Mouse (Mus musculus) gastrocnemius, postnatal 25 days (tissue): ENCODE measurements around the gene Clec12b. TPM values are rescaled to one million over a fixed set of nuclear protein-coding genes. Genes with fewer than 3 reads are reported as not detected.
"Not testable (repeated sequence)": the region's sequence is repeated elsewhere in the genome, so short reads cannot be mapped to it uniquely, and the experiment has no call there.

Experiments used
- DNase-seq: peaks from one replicate; pipeline ENCODE4 v3.0.0; 2022
- total RNA-seq, 2 experiments: library from RNA; stranded (reverse); gene quantifications; 1 replicate in 1 of 2; 2 replicates in 1 of 2; pipeline ENCODE4 v1.2.3; 2021

Clec12b gene
- total RNA-seq, 2 experiments from 2014 or later, result not detected

DNA sequence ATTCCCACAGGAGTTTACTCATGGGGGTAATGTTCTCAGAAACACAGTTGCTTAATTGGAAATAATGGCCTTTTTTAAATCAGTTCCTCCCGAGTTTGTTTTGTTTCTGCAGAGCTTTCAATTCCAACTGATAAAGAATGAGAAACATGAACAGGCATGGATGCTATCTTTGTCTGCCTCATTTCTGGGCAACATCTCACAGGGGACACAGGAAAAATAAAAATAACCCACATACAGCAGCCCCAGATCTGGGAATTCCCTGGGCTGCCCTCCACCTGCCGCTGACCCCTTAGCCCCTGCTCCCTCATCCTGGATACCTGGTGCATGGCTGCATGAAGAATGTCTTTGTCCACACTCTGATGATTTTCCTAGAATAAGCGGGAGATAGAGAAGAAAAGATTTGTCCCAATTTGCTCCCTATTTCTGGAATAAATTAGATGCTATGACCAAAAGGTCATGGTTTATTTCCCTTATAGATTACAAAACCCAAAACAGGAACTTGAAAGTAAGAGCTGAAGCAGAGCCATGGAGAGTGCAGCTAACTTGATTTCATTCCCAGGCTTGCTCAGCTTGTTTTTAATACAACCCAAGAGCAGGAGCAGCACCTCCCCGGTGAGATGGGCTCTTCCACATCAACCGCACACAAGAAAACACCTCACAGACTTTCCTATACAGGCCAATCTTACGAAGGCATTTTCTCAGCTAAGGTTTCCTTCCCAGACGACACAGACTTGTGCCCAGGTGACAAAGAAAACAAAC lies 16.1 kb downstream of the Clec12b start:
- no peak for DNase-seq

DNA sequence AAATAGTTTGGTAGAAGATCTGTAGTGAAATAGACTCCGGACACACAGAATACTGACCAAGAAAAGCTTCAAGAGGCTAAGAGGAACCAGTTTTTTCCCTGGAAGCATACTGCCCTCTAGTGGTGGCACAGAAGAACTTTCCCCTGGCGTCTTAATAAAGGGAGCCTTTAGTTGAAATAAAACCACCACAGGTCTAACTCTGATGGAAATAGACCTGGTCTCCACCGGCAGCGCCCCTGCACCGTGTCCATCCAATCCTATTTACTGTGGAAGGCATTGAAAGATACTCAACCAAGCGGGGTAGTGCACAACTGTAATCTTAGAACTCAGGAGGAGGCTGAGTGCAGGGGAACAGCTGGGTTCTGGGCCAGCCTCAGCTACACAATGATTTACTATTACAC lies 19.7 kb downstream of the Clec12b start:
- DNase-seq, result no peak

DNA sequence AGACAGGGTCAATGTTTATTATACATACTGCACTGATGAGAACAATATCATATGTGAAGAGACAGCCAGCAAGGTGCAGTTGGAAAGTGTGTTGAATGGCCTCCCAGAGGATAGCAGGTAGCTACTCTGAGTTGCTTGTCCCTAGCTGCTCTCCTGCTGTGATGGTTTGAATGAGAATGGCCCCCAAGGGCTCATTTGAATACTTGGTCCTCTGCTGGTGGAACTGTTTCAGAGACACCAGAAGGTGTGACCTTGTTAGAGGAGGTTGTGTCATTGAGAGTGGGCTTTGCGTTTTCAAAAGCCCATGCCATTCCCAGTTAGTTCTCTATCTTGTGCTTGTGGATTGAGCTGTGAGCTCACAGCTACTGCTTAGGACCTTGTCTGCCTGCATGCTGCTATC lies 21.7 kb downstream of the Clec12b start:
- DNase-seq, result no peak

DNA sequence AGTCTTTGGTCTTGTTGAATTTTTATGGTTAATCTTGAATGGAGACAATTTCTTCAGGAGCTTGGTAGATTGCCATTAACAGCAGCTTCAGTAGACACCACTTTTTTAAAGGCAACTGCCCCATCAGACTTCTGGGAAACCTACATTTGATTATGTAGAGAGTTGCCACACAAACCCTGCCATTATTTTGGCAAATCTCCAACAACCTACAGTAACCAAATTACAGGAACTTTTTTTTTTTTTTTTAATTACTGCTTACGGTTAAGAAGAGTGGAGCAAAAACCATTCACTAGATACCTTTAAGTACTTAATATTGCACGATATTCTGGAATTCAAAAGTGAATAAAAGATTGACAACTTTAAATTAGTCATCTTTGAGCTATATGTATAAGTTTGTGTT lies 26.2 kb downstream of the Clec12b start:
- no peak for DNase-seq

DNA sequence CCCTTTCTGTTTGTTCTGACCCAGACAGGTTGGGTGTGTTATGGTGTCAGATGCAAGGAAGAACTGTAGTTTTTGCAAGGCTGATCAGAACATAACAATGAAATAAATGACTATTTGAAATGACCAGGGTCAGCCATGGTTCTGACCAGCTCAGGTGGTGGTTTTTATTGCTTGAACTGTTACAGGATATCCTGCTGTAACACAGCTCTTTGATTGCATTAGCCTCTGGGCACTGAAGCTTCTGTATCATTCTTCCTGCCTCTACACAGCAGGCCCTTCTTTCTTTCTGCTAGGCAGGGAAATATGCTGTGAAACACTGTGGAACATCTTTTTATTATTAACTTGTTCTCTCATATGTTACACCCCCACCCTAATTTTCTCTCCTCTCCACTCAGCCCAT lies 29.2 kb downstream of the Clec12b start:
- DNase-seq, result no peak

DNA sequence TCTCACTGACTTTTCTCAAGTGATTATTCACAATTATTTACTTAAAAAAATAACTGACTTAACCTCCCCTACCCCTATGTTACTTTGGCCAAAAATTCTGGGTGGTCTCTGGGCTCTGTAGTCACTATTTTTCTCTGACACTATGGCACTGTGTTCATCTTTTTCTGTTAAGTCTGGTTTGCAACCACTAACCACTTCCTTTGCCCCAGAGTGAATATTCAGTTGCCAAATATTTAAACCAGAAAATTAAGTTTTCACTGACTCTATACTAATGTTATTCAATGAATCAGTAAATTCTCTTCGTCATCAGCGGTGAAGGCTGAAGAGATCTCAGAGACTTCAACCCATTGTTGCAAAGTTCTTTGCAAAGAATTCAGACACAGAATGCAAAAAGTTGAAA lies 29.9 kb downstream of the Clec12b start:
- no peak for DNase-seq

DNA sequence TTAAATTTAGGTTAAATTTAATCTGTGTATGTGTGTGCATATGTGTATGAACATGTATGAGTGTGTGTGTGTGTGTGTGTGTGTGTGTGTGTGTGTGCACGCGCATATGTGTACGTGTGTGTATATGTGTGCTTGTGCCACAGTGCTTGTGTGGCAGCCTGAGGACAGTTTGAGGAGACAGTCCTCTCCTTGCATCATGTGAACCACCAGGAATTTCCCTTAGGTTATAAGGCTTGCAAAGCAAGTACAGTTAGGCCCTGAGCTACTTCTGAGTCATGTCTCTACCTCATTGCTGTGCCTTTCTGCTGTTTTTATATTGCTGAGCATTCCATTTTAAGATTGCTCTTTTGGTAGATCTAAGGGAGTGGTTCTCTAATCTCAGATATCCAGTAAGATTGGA lies 34.6 kb downstream of the Clec12b start:
- DNase-seq, result no peak

DNA sequence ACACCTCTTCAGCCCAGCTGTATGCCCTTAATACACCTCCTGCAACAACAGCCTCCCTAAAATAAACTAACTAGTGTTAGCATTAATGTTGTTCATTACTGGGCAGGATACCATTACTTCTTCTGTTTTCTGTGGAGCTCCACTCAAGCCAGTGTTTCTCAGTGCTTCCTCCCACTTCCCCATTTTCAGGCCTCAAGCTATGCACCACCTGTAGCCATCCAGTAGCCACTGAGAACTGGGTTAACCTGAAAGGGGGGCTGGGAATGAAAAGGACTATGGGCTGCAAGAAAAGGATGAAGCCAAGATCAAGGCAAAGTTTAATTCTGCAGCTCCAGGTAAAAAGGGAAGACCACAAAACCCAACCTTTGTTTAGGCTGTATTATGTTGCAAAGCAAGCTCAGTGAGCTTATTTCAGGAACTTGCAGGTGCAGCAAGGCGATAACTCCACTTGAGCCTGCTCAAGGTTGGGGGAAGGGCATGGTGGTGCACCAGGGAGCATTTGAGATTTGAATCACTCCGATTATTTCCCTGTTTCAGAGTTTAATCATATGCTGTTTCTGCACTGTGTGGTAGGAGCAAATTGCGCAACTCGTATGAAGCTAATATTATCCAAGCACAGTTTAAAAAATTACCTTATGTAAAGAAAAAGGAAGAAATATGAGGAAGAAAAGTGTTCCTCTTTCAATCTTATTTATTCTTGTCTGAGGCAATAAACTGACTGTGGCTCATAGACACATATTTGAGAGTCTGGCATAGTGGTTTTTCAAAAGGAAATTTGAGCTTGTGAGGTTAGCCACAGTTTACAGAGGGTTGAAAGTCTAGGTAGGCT lies 35.9 kb downstream of the Clec12b start:
- no peak for DNase-seq

DNA sequence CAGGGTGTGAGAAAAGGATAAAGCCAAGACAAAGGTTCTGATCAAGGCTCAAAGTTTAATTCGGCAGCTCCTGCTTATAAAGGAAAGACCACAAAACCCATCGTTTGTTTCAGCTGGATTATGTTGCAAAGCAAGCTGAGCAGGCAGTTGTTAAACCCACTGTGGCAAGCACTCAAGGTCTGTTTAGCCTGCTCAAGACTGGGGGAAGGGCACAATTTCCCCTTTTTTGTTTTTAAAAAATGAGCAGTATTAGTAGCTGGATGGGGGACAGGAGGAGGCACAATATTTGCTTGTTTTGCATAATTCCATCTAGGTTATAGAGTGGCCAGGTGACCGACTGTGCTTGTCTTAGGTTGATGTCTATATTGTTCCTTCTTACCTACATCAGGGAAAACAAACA lies 41.3 kb downstream of the Clec12b start:
- DNase-seq, result no peak

DNA sequence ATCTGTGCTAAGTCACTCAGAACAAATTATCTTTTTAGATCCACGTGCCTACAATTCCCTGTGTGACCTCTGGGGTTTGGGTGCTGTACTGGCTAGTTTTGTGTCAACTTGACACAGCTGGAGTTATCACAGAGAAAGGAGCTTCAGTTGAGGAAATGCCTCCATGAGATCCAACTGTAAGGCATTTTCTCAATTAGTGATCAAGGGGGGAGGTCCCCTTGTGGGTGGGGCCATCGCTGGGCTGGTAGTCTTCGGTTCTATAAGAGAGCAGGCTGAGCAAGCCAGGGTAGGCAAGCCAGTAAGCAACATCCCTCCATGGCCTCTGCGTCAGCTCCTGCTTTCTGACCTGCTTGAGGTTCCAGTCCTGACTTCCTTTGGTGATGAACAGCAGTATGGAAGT lies 43.3 kb downstream of the Clec12b start, which contains the start of gene Clec12a:
TSS of gene Clec12a (plus strand) at position 301 of the 400 bp plus-strand sequence.
- DNase-seq, result not testable (repeated sequence)

DNA sequence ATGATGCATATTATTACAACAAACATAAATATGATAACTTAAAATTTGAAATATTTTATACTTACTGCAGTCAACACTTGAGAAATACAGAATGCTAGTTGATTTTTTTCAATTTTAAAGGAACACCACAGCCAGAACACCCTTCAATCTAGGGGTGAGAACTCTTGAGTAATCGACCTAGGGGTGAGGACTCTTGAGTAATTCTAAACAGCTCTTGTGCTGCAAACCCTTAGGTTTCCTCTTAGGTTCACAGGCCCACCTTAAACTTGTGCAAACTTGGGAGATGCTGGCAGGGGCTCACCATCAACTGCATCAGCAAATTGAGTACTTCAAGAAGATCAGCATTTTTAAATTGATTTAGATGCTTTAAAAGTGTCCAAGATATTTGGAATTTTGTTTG lies 47.9 kb downstream of the Clec12b start:
- no peak for DNase-seq

DNA sequence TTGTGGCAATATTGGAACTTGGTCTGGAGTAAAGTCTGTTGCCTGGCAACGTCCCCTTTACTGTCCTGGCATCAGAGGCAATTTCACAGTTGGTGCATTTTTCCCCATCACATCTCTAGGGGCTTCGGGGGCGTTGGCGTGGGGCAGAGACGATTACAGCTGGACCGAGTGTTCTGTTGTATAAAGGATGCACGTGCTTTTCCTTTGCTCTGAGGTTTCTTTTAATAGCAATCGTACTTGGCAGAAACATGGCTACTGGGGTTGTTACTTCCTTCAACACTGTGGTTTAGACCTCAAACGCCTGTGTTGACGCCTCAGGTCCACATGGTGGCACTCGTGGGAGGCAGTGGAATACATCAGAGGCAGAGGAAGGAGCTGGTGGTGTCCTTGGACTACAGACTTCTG lies 52.0 kb downstream of the Clec12b start:
- peak; percentile 21 for DNase-seq

DNA sequence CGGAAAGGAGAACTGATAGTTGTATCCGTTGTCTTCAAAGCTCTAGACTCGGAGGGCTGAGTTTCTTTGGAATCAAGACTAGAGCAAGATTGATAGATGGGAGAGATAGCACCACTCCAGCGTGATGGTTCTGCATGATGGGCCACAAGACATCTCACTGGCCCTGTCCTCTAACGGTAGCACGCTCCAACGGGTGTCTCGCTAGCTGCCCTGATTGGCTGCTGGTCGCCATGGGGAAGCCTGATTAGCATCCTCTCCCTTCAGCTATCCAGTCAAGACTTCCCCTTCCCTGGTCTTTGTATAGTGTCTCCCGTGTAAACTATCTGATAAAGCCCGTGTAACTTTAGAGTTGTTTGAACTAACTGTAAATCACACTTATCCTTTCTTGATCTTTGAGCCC lies 54.1 kb downstream of the Clec12b start, which contains the start of gene 4922502D21Rik:
TSS of gene 4922502D21Rik (minus strand) at position 187 of the 400 bp plus-strand sequence.
- no peak for DNase-seq

DNA sequence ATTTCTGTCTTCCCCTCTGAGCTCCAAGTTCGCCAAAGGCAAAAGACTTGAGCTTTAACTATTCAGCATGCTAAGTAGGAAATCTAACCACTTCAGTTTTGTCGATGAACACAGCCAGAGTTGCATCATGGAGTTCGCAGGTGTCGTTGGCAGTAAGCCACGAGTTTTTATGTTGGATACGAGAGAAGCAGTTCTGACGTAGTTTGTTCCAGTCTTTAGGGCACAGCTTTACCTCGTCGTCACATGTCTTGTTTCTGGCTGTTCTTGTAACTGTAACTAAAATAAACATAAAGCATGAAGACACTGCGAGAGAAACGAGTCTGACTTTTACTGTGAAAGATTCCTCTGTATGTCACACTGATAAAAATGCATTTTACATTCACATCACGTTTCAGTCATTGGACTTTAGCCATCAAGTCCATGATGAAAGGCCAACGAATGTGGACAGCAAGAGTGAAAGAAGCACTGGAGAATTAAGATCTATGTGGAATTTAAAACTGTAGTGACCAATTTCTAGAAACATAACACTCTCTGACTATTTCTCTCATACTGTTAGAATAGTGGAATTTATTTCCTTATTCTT lies 59.0 kb downstream of the Clec12b start:
- DNase-seq, result no peak

DNA sequence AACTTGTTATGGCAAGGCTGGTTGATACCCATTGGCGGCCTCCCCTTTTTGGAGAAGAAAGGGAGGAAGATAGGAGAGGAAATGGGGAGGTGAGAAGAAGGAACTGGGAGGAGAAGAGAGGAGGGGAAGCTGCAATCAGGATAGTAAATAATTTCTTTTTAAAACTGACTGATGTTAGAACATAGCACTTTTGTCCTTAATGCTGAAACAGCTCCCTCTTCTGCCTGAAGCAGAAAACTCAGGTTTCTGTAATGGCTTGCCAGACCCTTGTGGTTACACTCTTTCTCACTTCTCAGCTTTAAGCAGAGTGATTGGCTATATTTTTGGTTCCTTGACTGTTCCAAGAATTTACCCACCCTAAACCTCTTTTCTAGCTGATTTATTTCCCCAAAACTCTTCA lies 59.7 kb downstream of the Clec12b start:
- no peak for DNase-seq

Other genes starting within 250 kb of the Clec12b start
- 10 to 100 TPM; 61.8 to 71.7 TPM for gene Clec2d, start 205.3 kb downstream of the Clec12b start, total RNA-seq
- under 1 TPM in 1 of 2 experiments, not detected in 1; 0.19 TPM for gene Cd69, start 110.4 kb downstream of the Clec12b start, total RNA-seq
- not detected for gene 4922502D21Rik, start 54.1 kb downstream of the Clec12b start, total RNA-seq
- gene Clec12a, start 43.2 kb downstream of the Clec12b start, total RNA-seq, result under 1 TPM in 1 of 2 experiments, not detected in 1; 0.46 TPM
- gene Clec1b, start 11.4 kb upstream of the Clec12b start, total RNA-seq, result not detected
- gene Clec9a, start 23.0 kb upstream of the Clec12b start, total RNA-seq, result not detected
- gene Clec1a, start 66.1 kb upstream of the Clec12b start, total RNA-seq, result 1 to 10 TPM; 2.4 to 2.5 TPM
- gene Olr1, start 121.3 kb upstream of the Clec12b start, total RNA-seq, result not detected
- not detected for gene Tmem52b, start 126.7 kb upstream of the Clec12b start, total RNA-seq
- gene Gabarapl1, start 147.3 kb upstream of the Clec12b start, total RNA-seq, result 10 to 100 TPM; 38.2 to 41.9 TPM
- gene Klre1, start 192.0 kb upstream of the Clec12b start, total RNA-seq, result not detected
- gene Klrd1, start 205.9 kb upstream of the Clec12b start, total RNA-seq, result not detected
- gene Klrk1, start 238.0 kb upstream of the Clec12b start, total RNA-seq, result not detected